Mouse (Mus musculus) heart, postnatal 0 days (tissue): Measurements from ENCODE around the gene Foxi3.

Experiments
- CTCF ChIP-seq: IDR thresholded peaks from 2 replicates; pipeline ENCODE4 v1.5.1; 2016; ENCODE audit warnings: antibody characterized with exemption, control low read depth, low read depth
- EP300 ChIP-seq: IDR thresholded peaks from 2 replicates; pipeline ENCODE4 v1.6.1; 2016; ENCODE audit warnings: antibody characterized with exemption, low read depth

DNA sequence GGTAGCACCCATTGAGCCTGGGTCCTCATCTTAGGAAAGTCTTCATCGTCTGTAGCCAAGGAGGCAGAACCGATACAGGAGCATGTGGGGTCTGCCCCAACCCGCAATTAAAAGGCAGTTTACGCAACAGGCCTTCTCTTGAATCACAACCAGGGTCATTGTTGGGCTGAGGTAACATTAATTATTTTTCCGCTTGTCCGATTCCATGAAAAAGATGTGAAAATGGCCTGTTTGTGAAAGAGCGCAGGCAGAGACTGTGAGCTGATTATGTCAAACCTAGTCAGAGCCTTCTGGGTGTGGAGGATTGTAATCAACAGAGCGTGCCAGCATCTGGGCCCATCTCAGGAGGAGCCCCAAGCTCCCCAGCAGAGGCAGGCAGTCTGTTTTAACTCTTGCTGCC lies 30.4 kb downstream of the Foxi3 start:
- TF ChIP-seq EP300 (no peak), CTCF (no peak)
